Mouse (Mus musculus) stomach, postnatal 0 days (tissue): Measurements from ENCODE around the gene Zbtb7b. TPM values are rescaled to one million over a fixed set of nuclear protein-coding genes. Genes with fewer than 3 reads are reported as not detected.

Experiments
- ATAC-seq: fragments of 200-750 bp; cut with Nextera tagmentation; 2 replicates; pipeline ENCODE4 v1.8.0; 2017; ENCODE audit not compliant: low FRiP score, low TSS enrichment
- DNase-seq: peaks from one replicate; pipeline ENCODE4 v3.0.0-alpha.2; 2016; ENCODE audit warnings: low spot score
- H3K27ac ChIP-seq: fragments of 300-500 bp; sonication (generic); replicated peaks from 2 replicates; pipeline ENCODE4 v1.5.1; 2014; ENCODE audit warnings: mild to moderate bottlenecking, control low read depth
- H3K27me3 ChIP-seq: fragments of 300-500 bp; sonication (generic); 2 replicates; pipeline ENCODE4 v1.6.1; 2014; ENCODE audit warnings: low read length; ENCODE audit not compliant: control insufficient read depth, insufficient read depth
- H3K36me3 ChIP-seq: fragments of 300-500 bp; sonication (generic); 2 replicates; pipeline ENCODE4 v1.6.1; 2014; ENCODE audit warnings: low read length, mixed read lengths; ENCODE audit not compliant: control insufficient read depth, insufficient read depth
- H3K4me1 ChIP-seq: fragments of 300-500 bp; sonication (generic); replicated peaks from 2 replicates; pipeline ENCODE4 v1.6.1; 2014; ENCODE audit warnings: antibody characterized with exemption; ENCODE audit not compliant: control insufficient read depth, insufficient read depth
- H3K4me2 ChIP-seq: fragments of 300-500 bp; sonication (generic); replicated peaks from 2 replicates; pipeline ENCODE4 v1.6.1; 2014; ENCODE audit warnings: low read depth, mild to moderate bottlenecking, control low read depth, moderate library complexity
- H3K4me3 ChIP-seq: fragments of 300-500 bp; sonication (generic); 2 replicates; pipeline ENCODE4 v1.5.1; 2014; ENCODE audit warnings: low read depth, low read length, control low read depth
- H3K9ac ChIP-seq: fragments of 300-500 bp; sonication (generic); 2 replicates; pipeline ENCODE4 v1.6.1; 2014; ENCODE audit warnings: mild to moderate bottlenecking, low read length, control low read depth, mixed read lengths
- H3K9me3 ChIP-seq: fragments of 300-500 bp; sonication (generic); 2 replicates; pipeline ENCODE4 v1.6.1; 2016; ENCODE audit warnings: low read length; ENCODE audit not compliant: control insufficient read depth
- CTCF ChIP-seq: IDR thresholded peaks from 2 replicates; pipeline ENCODE4 v1.5.1; 2016; ENCODE audit warnings: antibody characterized with exemption, low read depth, mild to moderate bottlenecking, moderate library complexity
- EP300 ChIP-seq: optimal IDR thresholded peaks from 2 replicates; pipeline ENCODE3; 2016; ENCODE audit warnings: antibody characterized with exemption
- WGBS: fragments of 180-500 bp; shearing (Covaris S2); extraction: QIAGEN DNeasy Blood & Tissue Kit; methylation state at CpG from one replicate; pipeline ENCODE4 v1.1.7; 2014; 5-methylcytosine and 5-hydroxymethylcytosine counted together
- polyA plus RNA-seq: library from polyadenylated mRNA; unstranded; fragments of >200 nt; fragmentation: Nextera tagmentation; extraction: Ambion mirVana; gene quantifications from 2 replicates; pipeline ENCODE4 v1.2.1, GENCODE M21; 2015

Zbtb7b gene
- polyA plus RNA-seq, 1 experiment from 2014 or later: 7.9 TPM

DNA sequence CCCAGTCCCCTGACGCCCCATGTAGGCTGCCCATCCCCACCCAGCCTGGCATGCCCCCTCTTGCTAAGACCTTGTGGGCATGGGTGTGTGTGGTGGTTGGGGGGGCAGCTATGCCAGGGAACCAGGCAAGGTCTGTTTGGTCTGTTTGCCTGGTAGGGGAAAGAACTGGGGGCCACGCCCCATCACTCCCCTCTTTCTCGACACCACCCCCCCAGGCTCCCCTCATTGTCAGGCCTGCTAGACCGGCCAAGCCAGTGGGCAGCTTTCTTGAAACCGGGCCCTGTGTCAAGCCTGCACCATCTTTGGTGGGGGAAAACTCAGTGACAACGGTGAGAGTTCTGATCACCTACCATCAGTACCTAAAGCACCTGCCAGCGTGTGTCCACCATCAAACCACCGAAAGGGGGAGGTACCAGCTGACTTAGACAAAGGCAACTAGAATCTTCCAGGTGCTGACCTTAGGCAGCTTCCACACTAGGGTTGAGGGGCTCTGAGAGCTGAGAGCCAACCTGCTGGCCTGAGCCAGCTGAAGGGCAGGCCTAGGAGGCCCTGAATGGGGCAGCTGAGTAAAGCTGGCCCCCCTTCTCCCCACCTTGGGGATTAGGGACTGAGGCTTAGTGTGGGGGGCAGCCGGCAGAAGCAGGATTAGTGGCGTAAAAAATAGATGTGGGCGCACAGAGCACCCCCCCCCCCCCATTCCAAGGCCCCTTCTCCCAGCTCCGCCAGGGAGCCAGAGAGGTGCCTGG, 10.1 kb downstream of the Zbtb7b start:
- H3K27me3 ChIP-seq: no peaks in the 10 kb centered on the region
- peaks cover 7% of the 10 kb centered on the region for H3K36me3 ChIP-seq
- no peaks in the 10 kb centered on the region for H3K9me3 ChIP-seq
- TF ChIP-seq CTCF (no peak), EP300 (no peak)
- H3K4me1 ChIP-seq: peaks cover 7% of the 10 kb centered on the region
- WGBS: 61% methylated on average over 12 of the region's 12 CpGs
- H3K4me2 ChIP-seq: peak overlapping the region; percentile 23
- H3K9ac ChIP-seq: peak overlapping the region; percentile 23
- ATAC-seq: no peak
- H3K27ac ChIP-seq: peak overlapping the region; percentile 79
- peak overlapping the region; percentile 10; the same call in 1 of the 2 replicates for H3K4me3 ChIP-seq
- no peak for DNase-seq

DNA sequence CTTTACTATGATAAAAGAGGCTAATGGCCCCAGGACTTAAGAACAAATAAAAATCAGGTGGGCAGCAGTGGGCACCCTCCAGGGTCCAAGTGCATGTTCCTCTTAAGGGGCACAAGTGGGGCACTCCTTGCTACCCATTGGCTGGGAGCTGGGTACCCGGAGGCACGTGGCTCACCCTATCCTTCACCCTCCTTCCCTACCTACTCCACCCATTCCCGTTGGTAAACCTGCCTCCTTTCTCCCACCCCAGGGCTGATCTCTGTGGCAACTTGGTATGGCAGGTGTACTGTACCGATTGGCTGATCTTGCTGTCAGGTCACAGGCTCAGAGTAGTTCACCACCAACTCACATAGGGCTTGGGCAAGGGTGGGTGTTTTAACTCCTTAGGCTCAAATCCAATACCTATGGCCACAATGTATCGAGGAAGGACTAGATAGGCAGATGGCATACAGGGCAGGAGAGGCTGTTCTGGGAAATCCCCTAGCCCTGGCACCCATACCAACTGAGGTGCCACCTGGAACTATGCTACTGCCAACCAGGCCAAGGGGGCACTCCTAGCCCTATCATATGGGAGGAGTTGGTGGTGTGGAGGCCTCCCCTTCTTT, 10.8 kb downstream of the Zbtb7b start:
- Histone ChIP-seq H3K36me3 (peaks cover 7% of the 10 kb centered on the region), H3K4me2 (no peak overlapping the region; the same call in 1 of the 2 replicates), H3K9me3 (no peaks in the 10 kb centered on the region), H3K9ac (no peak overlapping the region), H3K27ac (peak overlapping the region; percentile 79), H3K27me3 (no peaks in the 10 kb centered on the region), H3K4me3 (no peak overlapping the region), H3K4me1 (peaks cover 7% of the 10 kb centered on the region)
- 48% methylated on average over 5 of the region's 5 CpGs for WGBS
- TF ChIP-seq EP300 (no peak), CTCF (no peak)
- ATAC-seq (no peak), DNase-seq (no peak)

DNA sequence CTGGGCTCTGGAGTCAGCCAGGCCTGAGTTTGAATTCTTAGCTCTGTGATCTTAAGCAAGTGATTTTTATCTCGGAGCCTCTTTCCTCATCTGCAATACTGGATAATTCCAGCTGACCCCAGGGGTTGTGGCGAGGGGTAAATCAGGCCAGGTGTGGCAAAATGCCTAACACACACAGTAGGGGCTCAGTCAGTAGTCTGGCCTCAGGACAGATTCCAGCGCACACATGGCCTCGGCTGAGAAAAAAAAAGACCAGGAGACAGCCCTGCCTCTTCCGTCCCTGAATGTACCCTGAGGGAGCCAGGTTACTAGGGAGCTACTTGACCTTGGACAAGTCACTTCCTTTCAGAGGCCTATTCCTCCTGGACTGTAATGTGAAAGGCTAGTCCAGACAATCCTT, 11.6 kb downstream of the Zbtb7b start:
- no peak overlapping the region for H3K9ac ChIP-seq
- no peak overlapping the region for H3K4me3 ChIP-seq
- no peak for DNase-seq
- peaks cover 7% of the 10 kb centered on the region for H3K36me3 ChIP-seq
- H3K27me3 ChIP-seq: no peaks in the 10 kb centered on the region
- no peak overlapping the region for H3K27ac ChIP-seq
- peaks cover 6% of the 10 kb centered on the region for H3K4me1 ChIP-seq
- TF ChIP-seq EP300 (no peak), CTCF (no peak)
- H3K9me3 ChIP-seq: no peaks in the 10 kb centered on the region
- WGBS: 63% methylated on average over 5 of the region's 5 CpGs
- no peak overlapping the region for H3K4me2 ChIP-seq
- no peak for ATAC-seq

DNA sequence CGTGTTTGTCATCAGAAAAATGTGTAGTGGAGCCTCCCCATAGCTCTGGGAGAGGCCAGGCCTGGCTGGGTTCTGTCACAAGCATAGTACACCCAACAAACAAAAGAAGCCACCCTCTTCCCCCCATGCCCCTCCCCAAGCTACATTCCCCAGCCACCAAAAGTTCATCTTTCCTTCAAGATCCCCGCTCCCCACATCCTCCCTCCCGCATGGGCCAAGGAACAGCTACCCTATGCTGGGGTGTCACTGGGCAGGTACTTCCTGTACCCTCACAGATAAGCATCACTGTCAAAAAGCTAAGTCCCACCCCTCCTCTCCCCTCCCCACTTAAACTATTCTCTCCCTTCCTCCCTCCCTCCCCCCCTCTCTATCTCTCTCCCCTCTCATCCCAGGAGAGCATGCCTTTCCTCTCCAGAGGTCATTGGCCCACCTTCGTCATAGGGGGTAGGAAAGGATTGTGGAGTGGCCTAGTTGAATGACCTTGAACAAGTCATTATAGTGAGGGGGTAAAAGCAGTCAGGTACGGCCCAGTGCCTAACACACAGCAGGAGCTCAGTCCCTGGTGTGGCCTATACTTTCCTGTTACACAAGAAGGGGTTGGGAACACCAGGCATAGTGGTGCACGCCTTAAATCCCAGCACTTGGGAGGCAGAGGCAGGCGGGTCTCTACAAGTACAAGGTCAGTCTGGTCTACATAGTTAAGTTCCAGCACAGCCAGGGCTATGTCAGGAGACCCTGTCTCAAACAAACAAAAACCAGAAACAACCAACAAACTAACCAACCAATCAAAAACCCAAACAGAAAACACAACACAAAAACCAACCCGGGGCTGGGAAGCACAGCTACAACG, 12.3 kb downstream of the Zbtb7b start:
- H3K9me3 ChIP-seq: no peaks in the 10 kb centered on the region
- peaks cover 8% of the 10 kb centered on the region for H3K4me1 ChIP-seq
- H3K36me3 ChIP-seq: peaks cover 7% of the 10 kb centered on the region
- H3K27ac ChIP-seq: no peak overlapping the region
- TF ChIP-seq EP300 (no peak), CTCF (no peak)
- 86% methylated on average over 9 of the region's 9 CpGs for WGBS
- H3K27me3 ChIP-seq: no peaks in the 10 kb centered on the region
- H3K4me3 ChIP-seq: no peak overlapping the region
- no peak for DNase-seq
- H3K9ac ChIP-seq: no peak overlapping the region
- H3K4me2 ChIP-seq: no peak overlapping the region
- no peak for ATAC-seq

DNA sequence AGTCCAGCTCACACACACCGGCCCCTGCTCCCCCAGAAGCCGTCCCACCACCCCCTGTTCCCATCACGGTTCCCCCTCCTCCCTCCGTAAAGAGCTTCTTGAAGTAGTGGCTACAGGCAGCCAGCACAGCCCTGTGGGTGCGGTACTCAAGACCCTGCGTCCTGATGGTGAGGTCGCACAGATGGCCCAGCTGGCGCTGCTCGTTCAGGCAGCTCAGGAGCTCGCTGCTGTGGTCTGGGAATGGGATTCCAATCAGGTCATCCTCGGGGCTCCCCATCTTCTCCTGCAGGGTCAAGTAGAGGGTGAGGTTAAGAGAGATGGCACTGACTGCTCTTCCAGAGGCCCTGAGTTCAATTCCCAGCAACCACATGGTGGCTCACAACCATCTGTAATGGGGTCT, 13.3 kb downstream of the Zbtb7b start:
- H3K4me3 ChIP-seq: no peak overlapping the region
- WGBS: 78% methylated on average over 11 of the region's 11 CpGs

More for the DNA sequence above, 13.3 kb downstream of the Zbtb7b start:
- ATAC-seq: no peak
- no peaks in the 10 kb centered on the region for H3K27me3 ChIP-seq
- no peak overlapping the region for H3K27ac ChIP-seq
- H3K4me1 ChIP-seq: peaks cover 8% of the 10 kb centered on the region
- TF ChIP-seq CTCF (no peak), EP300 (no peak)
- no peaks in the 10 kb centered on the region for H3K9me3 ChIP-seq
- H3K9ac ChIP-seq: no peak overlapping the region
- H3K36me3 ChIP-seq: peaks cover 7% of the 10 kb centered on the region
- no peak overlapping the region for H3K4me2 ChIP-seq
- DNase-seq: no peak
